Mouse (Mus musculus) adrenal gland, postnatal 25 days (tissue): ENCODE data around the gene Ucp3. TPM values are rescaled to one million over a fixed set of nuclear protein-coding genes. Genes with fewer than 3 reads are reported as not detected.

Source experiments
- total RNA-seq: library from RNA; stranded (reverse); gene quantifications from 2 replicates; pipeline ENCODE4 v1.2.3, GENCODE M21; 2021

The Ucp3 gene
- total RNA-seq, 1 experiment from 2014 or later: 24.6 TPM

Other genes starting within 250 kb of the Ucp3 start
- gene Pgm2l1, start 245.6 kb upstream of the Ucp3 start, total RNA-seq: 8.3 and 12.8 TPM in 2 replicates
- gene P4ha3, start 187.5 kb upstream of the Ucp3 start, total RNA-seq: 0.81 and 1.3 TPM in 2 replicates
- gene C2cd3, start 100.8 kb upstream of the Ucp3 start, total RNA-seq: 26.6 and 27.9 TPM in 2 replicates
- gene Ppme1, start 100.7 kb upstream of the Ucp3 start, total RNA-seq: 54.5 and 70.6 TPM in 2 replicates
- 142 and 190 TPM in 2 replicates for gene Ucp2, start 20.3 kb downstream of the Ucp3 start, total RNA-seq
- not detected in 2 replicates for gene Dnajb13, start 42.0 kb downstream of the Ucp3 start, total RNA-seq
- gene Coa4, start 64.1 kb downstream of the Ucp3 start, total RNA-seq: 11.5 and 11.7 TPM in 2 replicates
- 64.8 and 67.5 TPM in 2 replicates for gene Rab6a, start 134.4 kb downstream of the Ucp3 start, total RNA-seq
- 48.3 and 60.4 TPM in 2 replicates for gene Mrpl48, start 135.3 kb downstream of the Ucp3 start, total RNA-seq
- 2.1 and 3.3 TPM in 2 replicates for gene Plekhb1, start 189.4 kb downstream of the Ucp3 start, total RNA-seq
- 53.3 and 64.6 TPM in 2 replicates for gene Fam168a, start 233.6 kb downstream of the Ucp3 start, total RNA-seq